Mouse (Mus musculus) heart, adult 11 months (tissue): Measurements from ENCODE around the gene Alkbh7.
A peak's percentile ranks its signal among the peaks of the same experiment; 100 is the strongest.

Source experiments
- DNase-seq: peaks from one replicate; pipeline ENCODE4 v3.0.0; 2022

Gene Alkbh7

GRCm38 (mm10) chr17:56988441-56988840 is 8.7 kb upstream of the Alkbh7 start:
- DNase-seq = peak; percentile 82

- DNase-seq = peak; percentile 75
Measured at GRCm38 (mm10) chr17:56988921-56989430, 8.2 kb upstream of the Alkbh7 start.

GRCm38 (mm10) chr17:56989467-56990114 is 7.5 kb upstream of the Alkbh7 start:
- peak; percentile 91 for DNase-seq

GRCm38 (mm10) chr17:56990115-56990746 is 6.9 kb upstream of the Alkbh7 start, which contains the start of gene Clpp:
TSS of gene Clpp (plus strand) at chr17:56990305.
- peak; percentile 100 for DNase-seq

- peak; percentile 88 for DNase-seq
Measured at GRCm38 (mm10) chr17:56990966-56991365, 6.2 kb upstream of the Alkbh7 start.

GRCm38 (mm10) chr17:56995046-56995445 is 2.1 kb upstream of the Alkbh7 start:
- DNase-seq = no peak

- no peak for DNase-seq
Measured at GRCm38 (mm10) chr17:56996506-56996905, 633 bp upstream of the Alkbh7 start.

- peak; percentile 87 for DNase-seq
Measured at GRCm38 (mm10) chr17:56999414-56999813, 2.3 kb downstream of the Alkbh7 start.

- peak; percentile 90 for DNase-seq
Measured at GRCm38 (mm10) chr17:56999968-57000609, 3.0 kb downstream of the Alkbh7 start, which contains the start of gene Pspn. TSS of gene Pspn (minus strand) at chr17:57000018.

- DNase-seq = no peak
Measured at GRCm38 (mm10) chr17:57001228-57001627, 4.1 kb downstream of the Alkbh7 start.

GRCm38 (mm10) chr17:57003994-57004393 is 6.9 kb downstream of the Alkbh7 start:
- DNase-seq = no peak

GRCm38 (mm10) chr17:57007137-57007905 is 10.2 kb downstream of the Alkbh7 start:
- no peak for DNase-seq

- DNase-seq = no peak
Measured at GRCm38 (mm10) chr17:57010911-57011235, 13.7 kb downstream of the Alkbh7 start.

GRCm38 (mm10) chr17:57011236-57012141 is 14.3 kb downstream of the Alkbh7 start, which contains the start of the genes Gtf2f1 and Gm17949:
TSS of gene Gtf2f1 (minus strand) at chr17:57011288.
TSS of gene Gm17949 (plus strand) at chr17:57011469.
- peak; percentile 100 for DNase-seq

- DNase-seq = peak; percentile 93
Measured at GRCm38 (mm10) chr17:57012245-57012795, 15.2 kb downstream of the Alkbh7 start.

GRCm38 (mm10) chr17:57019693-57020092 is 22.6 kb downstream of the Alkbh7 start:
- no peak for DNase-seq

GRCm38 (mm10) chr17:57020960-57021359 is 23.8 kb downstream of the Alkbh7 start:
- no peak for DNase-seq

GRCm38 (mm10) chr17:57027471-57027870 is 30.3 kb downstream of the Alkbh7 start:
- no peak for DNase-seq

- peak; percentile 94 for DNase-seq
Measured at GRCm38 (mm10) chr17:57029691-57030090, 32.6 kb downstream of the Alkbh7 start.

- DNase-seq = peak; percentile 96
Measured at GRCm38 (mm10) chr17:57030931-57031660, 34.0 kb downstream of the Alkbh7 start, which contains the start of gene Khsrp. TSS of gene Khsrp (minus strand) at chr17:57031522.
